Mouse (Mus musculus): ENCODE data around the gene Ccna2.
A peak's percentile ranks its signal among the peaks of the same experiment; 100 is the strongest.

Ccna2 gene

DNA sequence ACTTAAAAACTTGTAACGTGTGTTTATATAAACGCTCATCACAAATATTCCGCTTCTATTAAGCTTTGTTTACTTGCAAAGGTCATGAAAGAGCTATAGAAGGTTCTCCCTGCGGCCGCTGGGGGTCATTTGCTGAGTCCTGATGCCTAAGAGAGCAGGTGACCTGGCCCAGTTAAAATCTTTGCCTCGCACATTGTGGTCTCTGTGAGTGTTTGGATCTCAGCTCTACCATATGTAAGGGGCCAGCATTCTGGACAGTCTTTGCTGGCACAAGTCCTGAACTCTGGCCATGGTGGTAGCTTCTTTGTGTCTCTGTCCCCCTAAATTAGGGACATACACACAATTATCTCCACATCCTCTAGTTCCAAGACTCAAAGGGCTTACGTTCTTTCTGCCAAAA, 39.2 kb downstream of the Ccna2 start:
- no peak for DNase-seq

DNA sequence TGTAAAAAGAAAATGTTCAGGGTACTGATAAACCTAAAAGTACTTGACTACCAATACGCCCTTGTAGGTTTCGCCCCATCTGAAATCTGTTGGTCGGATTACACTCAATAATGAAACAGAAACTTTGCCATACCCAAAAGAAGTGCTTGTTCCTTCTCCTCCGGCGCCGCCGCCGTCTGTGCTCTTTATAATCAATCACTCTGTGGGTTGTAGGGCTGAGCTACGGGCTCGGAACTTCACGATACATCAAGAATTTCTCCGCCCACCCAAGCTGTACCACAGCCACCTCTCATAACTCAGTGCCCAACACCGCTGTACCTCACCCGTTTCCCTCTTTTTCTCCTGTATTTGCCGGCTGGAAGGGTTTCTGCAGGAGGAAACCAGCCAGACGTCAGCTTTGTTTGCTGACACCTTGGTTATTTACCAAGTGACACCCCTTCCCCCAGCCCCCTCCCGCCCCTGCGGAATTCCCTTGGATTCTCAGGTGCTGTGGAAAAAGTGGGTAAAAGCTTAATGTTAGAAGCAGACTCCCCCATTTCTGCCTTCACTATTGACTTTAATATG, 39.9 kb downstream of the Ccna2 start:
- DNase-seq = no peak

GRCm38 (mm10) chr3:36531242-36531641, 40.7 kb downstream of the Ccna2 start:
- DNase-seq = no peak

DNA sequence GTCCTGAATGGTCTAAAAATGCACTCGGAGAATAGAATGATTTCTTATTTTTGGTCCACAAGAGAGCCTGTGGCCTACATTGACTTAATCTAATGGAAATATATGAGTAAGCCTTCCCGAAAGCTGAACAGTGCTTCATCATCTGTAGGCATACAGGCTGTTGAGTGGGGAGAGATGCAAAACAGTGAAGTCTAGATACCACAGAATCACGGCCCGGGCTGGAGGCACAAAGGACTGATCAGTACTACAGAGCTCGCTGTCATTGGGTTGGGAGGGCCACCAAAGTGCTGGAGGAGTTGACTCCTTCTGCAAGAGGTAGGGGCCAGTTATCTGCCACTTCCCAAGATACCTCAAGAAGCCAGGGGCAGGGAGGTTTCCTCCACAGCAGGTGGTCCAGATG, 41.2 kb downstream of the Ccna2 start:
- DNase-seq = no peak

- DNase-seq = no peak
Measured at GRCm38 (mm10) chr3:36530345-36530744, 41.6 kb downstream of the Ccna2 start.

DNA sequence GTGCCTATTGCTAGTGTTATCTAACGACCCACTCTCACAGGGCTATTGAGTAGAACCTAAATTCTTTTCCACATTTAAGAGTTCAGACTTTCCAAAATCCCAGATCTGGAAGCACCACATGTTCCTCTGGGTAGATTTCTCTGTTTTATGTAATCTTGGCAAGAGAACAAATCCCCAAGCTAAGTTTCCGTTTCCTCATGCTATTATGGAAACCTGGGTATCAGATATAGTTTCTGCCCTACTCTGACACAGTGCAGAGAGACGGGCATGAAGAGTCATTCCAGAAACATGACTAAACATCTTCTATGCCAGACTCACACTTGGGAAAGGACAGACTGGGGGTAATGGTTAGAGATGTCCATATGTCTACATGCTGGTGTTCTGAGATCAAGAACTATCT, 47.5 kb downstream of the Ccna2 start:
- no peak for DNase-seq

DNA sequence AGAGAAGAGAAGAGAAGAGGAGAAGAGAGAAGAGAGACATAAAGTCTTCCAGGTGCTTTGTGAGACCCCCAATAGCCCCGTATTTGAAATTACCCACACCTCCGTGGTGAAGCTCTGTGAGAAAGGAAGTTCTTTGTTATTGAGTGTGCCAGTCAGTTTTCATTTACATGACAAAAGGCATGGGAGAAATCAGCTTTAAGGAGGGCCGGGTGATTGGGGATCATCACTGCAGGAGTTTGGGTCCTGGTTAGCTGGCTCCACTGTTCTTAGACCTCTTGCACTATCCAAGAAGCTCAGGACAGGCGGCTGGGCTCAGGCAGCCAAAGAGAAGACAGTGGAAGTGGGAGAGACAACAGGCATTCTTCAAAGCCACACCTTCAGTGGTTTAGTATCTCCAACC, 49.8 kb downstream of the Ccna2 start:
- no peak for DNase-seq

- peak; percentile 33 to 42 for DNase-seq
Measured at GRCm38 (mm10) chr3:36521073-36522060, 50.6 kb downstream of the Ccna2 start, which contains the start of gene Gm11549. TSS of gene Gm11549 (minus strand) at chr3:36521813.

DNA sequence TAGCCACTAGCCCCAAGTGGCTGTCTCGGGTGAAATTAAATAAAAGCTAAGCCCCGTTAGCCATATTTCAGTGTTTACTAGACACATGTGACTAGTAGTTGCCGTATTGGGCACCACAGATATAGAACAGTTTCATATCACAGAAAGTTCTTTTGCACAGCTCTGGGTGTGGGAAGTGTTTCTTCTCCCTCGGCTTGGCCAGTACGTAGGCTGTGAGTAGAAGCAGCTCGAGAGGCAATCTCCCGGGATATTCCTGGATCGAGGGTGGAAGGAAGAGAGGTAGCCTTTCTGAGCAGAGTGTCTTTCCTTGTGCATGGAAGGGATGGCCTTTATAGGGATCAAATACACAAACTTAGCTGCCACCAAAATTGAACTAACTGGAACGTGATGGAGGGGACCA, 55.8 kb downstream of the Ccna2 start:
- DNase-seq = no peak
